Mouse (Mus musculus): ENCODE data around the gene 1700008O03Rik. TPM values are rescaled to one million over a fixed set of nuclear protein-coding genes. Genes with fewer than 3 reads are reported as not detected.

1700008O03Rik gene
- polyA plus RNA-seq, 1 experiment from 2014 or later: 3.6 TPM

GRCm38 (mm10) chr7:44322290-44322689 lies 63.3 kb downstream of the 1700008O03Rik start:
- Histone ChIP-seq H3K36me3 (ENCODE audit: control insufficient read depth, insufficient read depth, low read length) (peaks cover 30% of the 10 kb centered on the region), H3K27me3 (replicated peaks; ENCODE audit: control insufficient read depth, insufficient read depth, low read length) (no peaks in the 10 kb centered on the region), H3K9ac (ENCODE audit: low read depth, low read length) (no peak overlapping the region), H3K4me1 (ENCODE audit: control insufficient read depth, insufficient read depth, low read depth, low read length) (no peaks in the 10 kb centered on the region), H3K4me3 (ENCODE audit: low read length) (no peak overlapping the region), H3K9me3 (ENCODE audit: control insufficient read depth, low read length) (no peaks in the 10 kb centered on the region), H3K4me2 (ENCODE audit: low read length) (no peak overlapping the region), H3K27ac (ENCODE audit: low read depth, low read length) (no peak overlapping the region)
- ATAC-seq: no peak
- WGBS: 91% methylated on average over 1 of the region's 1 CpGs

GRCm38 (mm10) chr7:44320886-44321285 lies 64.7 kb downstream of the 1700008O03Rik start:
- H3K9me3 ChIP-seq (ENCODE audit: control insufficient read depth, low read length): no peaks in the 10 kb centered on the region
- H3K9ac ChIP-seq (ENCODE audit: low read depth, low read length): no peak overlapping the region
- no peaks in the 10 kb centered on the region for H3K4me1 ChIP-seq (ENCODE audit: control insufficient read depth, insufficient read depth, low read depth, low read length)
- H3K27ac ChIP-seq (ENCODE audit: low read depth, low read length): no peak overlapping the region
- 0 out of 2 replicates have a peak, but pooled peaks have one; percentile 8 for ATAC-seq
- H3K4me3 ChIP-seq (ENCODE audit: low read length): no peak overlapping the region
- no peaks in the 10 kb centered on the region for H3K27me3 ChIP-seq (replicated peaks; ENCODE audit: control insufficient read depth, insufficient read depth, low read length)
- no peak overlapping the region for H3K4me2 ChIP-seq (ENCODE audit: low read length)
- H3K36me3 ChIP-seq (ENCODE audit: control insufficient read depth, insufficient read depth, low read length): peaks cover 42% of the 10 kb centered on the region
- WGBS: 49% methylated on average over 8 of the region's 8 CpGs

- H3K4me2 ChIP-seq (ENCODE audit: low read length): no peak overlapping the region
- no peaks in the 10 kb centered on the region for H3K27me3 ChIP-seq (replicated peaks; ENCODE audit: control insufficient read depth, insufficient read depth, low read length)
- WGBS: 36% methylated on average over 4 of the region's 4 CpGs
- no peaks in the 10 kb centered on the region for H3K4me1 ChIP-seq (ENCODE audit: control insufficient read depth, insufficient read depth, low read depth, low read length)
- peaks cover 47% of the 10 kb centered on the region for H3K36me3 ChIP-seq (ENCODE audit: control insufficient read depth, insufficient read depth, low read length)
- no peak overlapping the region for H3K4me3 ChIP-seq (ENCODE audit: low read length)
- ATAC-seq: peak; percentile 48; the same call in 1 of the 2 replicates
- H3K27ac ChIP-seq (ENCODE audit: low read depth, low read length): no peak overlapping the region
- H3K9ac ChIP-seq (ENCODE audit: low read depth, low read length): no peak overlapping the region
- no peaks in the 10 kb centered on the region for H3K9me3 ChIP-seq (ENCODE audit: control insufficient read depth, low read length)
Measured at GRCm38 (mm10) chr7:44317913-44318312, 67.7 kb downstream of the 1700008O03Rik start.

GRCm38 (mm10) chr7:44312484-44312883 lies 73.1 kb downstream of the 1700008O03Rik start:
- Histone ChIP-seq H3K9me3 (ENCODE audit: control insufficient read depth, low read length) (no peaks in the 10 kb centered on the region), H3K4me2 (ENCODE audit: low read length) (no peak overlapping the region), H3K27ac (ENCODE audit: low read depth, low read length) (no peak overlapping the region), H3K27me3 (replicated peaks; ENCODE audit: control insufficient read depth, insufficient read depth, low read length) (no peaks in the 10 kb centered on the region), H3K9ac (ENCODE audit: low read depth, low read length) (no peak overlapping the region; the same call in 1 of the 2 replicates), H3K4me1 (ENCODE audit: control insufficient read depth, insufficient read depth, low read depth, low read length) (peaks cover 18% of the 10 kb centered on the region), H3K4me3 (ENCODE audit: low read length) (no peak overlapping the region), H3K36me3 (ENCODE audit: control insufficient read depth, insufficient read depth, low read length) (peaks cover 22% of the 10 kb centered on the region)
- 64% methylated on average over 16 of the region's 16 CpGs for WGBS
- no peak for ATAC-seq

GRCm38 (mm10) chr7:44311713-44312304 lies 73.8 kb downstream of the 1700008O03Rik start:
- 8% methylated on average over 6 of the region's 6 CpGs for WGBS
- peak overlapping the region; percentile 73 for H3K4me3 ChIP-seq (ENCODE audit: low read length)
- peaks cover 19% of the 10 kb centered on the region for H3K36me3 ChIP-seq (ENCODE audit: control insufficient read depth, insufficient read depth, low read length)
- peak overlapping the region; percentile 73 for H3K4me2 ChIP-seq (ENCODE audit: low read length)
- ATAC-seq: no peak
- H3K27ac ChIP-seq (ENCODE audit: low read depth, low read length): no peak overlapping the region
- no peaks in the 10 kb centered on the region for H3K27me3 ChIP-seq (replicated peaks; ENCODE audit: control insufficient read depth, insufficient read depth, low read length)
- no peaks in the 10 kb centered on the region for H3K9me3 ChIP-seq (ENCODE audit: control insufficient read depth, low read length)
- peaks cover 18% of the 10 kb centered on the region for H3K4me1 ChIP-seq (ENCODE audit: control insufficient read depth, insufficient read depth, low read depth, low read length)
- H3K9ac ChIP-seq (ENCODE audit: low read depth, low read length): no peak overlapping the region; the same call in 1 of the 2 replicates

GRCm38 (mm10) chr7:44310878-44311712 lies 74.5 kb downstream of the 1700008O03Rik start:
- peak; percentile 25 for ATAC-seq
- under 1% methylated on average over 38 of the region's 38 CpGs for WGBS
- Histone ChIP-seq H3K4me1 (ENCODE audit: control insufficient read depth, insufficient read depth, low read depth, low read length) (peaks cover 18% of the 10 kb centered on the region), H3K27me3 (replicated peaks; ENCODE audit: control insufficient read depth, insufficient read depth, low read length) (no peaks in the 10 kb centered on the region), H3K4me3 (ENCODE audit: low read length) (peak overlapping the region; percentile 73), H3K36me3 (ENCODE audit: control insufficient read depth, insufficient read depth, low read length) (peaks cover 12% of the 10 kb centered on the region), H3K4me2 (ENCODE audit: low read length) (peak overlapping the region; percentile 73), H3K9me3 (ENCODE audit: control insufficient read depth, low read length) (no peaks in the 10 kb centered on the region), H3K9ac (ENCODE audit: low read depth, low read length) (peak overlapping the region; percentile 86), H3K27ac (ENCODE audit: low read depth, low read length) (peak overlapping the region; percentile 81)

GRCm38 (mm10) chr7:44310285-44310877 lies 75.2 kb downstream of the 1700008O03Rik start:
- H3K4me3 ChIP-seq (ENCODE audit: low read length): peak overlapping the region; percentile 73
- H3K9me3 ChIP-seq (ENCODE audit: control insufficient read depth, low read length): no peaks in the 10 kb centered on the region
- H3K27me3 ChIP-seq (replicated peaks; ENCODE audit: control insufficient read depth, insufficient read depth, low read length): no peaks in the 10 kb centered on the region
- peak; percentile 34; the same call in 1 of the 2 replicates for ATAC-seq
- 0% methylated on average over 35 of the region's 40 CpGs for WGBS
- H3K27ac ChIP-seq (ENCODE audit: low read depth, low read length): peak overlapping the region; percentile 81
- H3K4me2 ChIP-seq (ENCODE audit: low read length): peak overlapping the region; percentile 73
- peaks cover 20% of the 10 kb centered on the region for H3K4me1 ChIP-seq (ENCODE audit: control insufficient read depth, insufficient read depth, low read depth, low read length)
- peaks cover 10% of the 10 kb centered on the region for H3K36me3 ChIP-seq (ENCODE audit: control insufficient read depth, insufficient read depth, low read length)
- H3K9ac ChIP-seq (ENCODE audit: low read depth, low read length): peak overlapping the region; percentile 86

Data from hindbrain, embryonic 16.5 days (tissue).